Mouse (Mus musculus) right cerebral cortex, postnatal 25 days (tissue): ENCODE results near the gene Vmn1r22.
"Not testable (repeated sequence)": the region's sequence is repeated elsewhere in the genome, so short reads cannot be mapped to it uniquely, and the experiment has no call there.

Experiments
- DNase-seq: peaks from one replicate; pipeline ENCODE4 v3.0.0; 2022

Vmn1r22 gene

DNA sequence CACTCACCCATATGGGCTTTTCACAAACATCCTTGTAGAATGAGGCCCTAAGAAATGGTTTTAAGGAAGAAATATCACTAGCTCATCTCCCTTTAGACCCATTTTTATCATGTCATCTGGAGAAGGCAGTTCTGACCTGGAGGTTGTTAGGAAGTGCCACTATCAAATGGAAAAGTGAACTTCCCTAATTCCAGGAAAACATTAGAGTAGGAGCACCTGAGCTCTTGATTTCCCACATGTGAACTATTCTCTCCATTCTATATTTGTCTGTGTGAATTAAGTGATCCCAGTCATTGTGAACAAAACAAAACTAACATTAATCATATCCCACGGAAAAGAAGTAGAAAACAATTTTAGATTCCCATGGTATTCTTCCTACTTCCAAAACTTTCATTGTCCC is at the start of gene Vmn1r22:
Gene Vmn1r22, minus strand, starts transcription at position 101 of the 400 bp plus-strand sequence.
- DNase-seq, result no peak

DNA sequence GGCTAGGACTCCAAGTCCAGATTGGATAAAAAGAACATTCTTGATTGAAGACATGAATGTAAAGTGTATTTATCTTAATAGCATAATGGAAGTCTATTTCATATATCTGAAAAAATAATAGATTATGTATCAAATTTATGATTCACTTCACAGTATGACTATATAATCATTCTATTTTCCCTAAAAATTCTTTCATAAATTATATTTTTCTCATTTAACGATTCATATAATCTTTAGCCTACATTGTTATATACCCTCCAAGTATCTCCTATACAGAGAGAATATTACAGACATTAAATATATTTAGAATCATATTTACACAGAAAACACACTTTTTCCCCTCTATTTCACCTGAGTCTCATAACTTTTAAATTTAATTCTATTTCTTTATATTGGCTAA is 18.9 kb upstream of the Vmn1r22 start, which contains the start of gene Vmn1r23:
Gene Vmn1r23, minus strand, starts transcription at position 101 of the 400 bp plus-strand sequence.
- no peak for DNase-seq

DNA sequence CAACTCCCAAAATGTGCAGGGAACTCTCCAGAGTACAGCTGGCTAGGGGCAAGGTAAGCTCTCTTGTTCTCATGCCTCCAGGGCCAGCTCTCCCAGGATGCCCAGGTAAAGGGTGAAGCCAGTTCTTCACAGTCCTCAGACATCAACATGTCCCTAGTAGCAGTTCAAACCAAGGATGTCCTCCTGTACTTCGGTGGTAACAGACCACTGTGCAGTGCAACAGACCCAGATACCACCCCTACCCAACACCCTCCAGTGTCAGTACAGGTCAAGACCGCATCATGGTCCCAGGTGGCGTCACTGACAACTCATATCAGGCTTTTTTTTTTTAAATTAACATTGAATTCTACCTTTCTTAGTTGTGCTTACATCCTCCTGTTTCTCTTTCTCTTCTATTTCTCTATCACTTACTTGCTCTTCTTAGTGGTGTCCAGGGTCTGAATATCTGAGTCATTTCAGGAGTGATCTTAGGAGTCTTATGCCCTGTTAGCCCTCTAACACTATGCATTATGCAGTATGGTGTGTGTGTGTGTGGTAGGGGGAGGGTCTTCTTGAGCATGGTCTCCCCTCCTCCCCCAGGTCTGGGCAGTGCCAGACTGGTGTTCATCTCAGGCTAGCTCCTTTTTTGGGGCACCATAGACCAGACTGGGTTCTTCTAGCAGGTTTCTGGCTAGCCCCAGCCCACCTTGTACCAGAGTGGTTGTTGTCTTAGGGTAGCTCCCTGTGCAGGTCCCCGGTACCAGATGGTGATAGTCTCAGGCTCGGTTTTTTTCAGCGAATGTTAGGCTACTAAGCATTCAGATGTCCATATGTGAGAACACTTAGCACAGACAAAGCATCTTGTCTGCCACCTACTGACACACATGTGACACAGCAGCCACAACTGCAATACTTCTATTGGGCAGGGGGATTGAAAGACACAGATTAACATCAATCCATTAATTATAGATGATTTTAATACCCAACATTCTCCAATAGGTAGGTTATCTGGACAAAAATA is 48.5 kb downstream of the Vmn1r22 start:
- peak; percentile 18 for DNase-seq

DNA sequence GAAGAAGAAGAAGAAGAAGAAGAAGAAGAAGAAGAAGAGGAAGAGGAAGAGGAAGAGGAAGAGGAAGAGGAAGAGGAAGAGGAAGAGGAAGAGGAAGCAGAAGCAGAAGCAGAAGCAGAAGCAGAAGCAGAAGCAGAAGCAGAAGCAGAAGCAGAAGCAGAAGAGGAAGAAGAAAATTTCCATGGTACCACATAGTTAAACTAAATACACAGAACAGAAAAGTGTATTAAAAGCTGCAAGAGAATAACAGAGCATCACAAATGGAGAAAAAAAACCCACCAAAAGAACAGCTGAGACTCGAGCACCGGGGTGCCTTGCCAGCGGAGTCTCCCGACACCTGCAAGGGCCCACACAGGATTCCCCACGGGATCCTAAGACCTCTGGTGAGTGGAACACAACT is 56.7 kb downstream of the Vmn1r22 start:
- DNase-seq, result not testable (repeated sequence)

DNA sequence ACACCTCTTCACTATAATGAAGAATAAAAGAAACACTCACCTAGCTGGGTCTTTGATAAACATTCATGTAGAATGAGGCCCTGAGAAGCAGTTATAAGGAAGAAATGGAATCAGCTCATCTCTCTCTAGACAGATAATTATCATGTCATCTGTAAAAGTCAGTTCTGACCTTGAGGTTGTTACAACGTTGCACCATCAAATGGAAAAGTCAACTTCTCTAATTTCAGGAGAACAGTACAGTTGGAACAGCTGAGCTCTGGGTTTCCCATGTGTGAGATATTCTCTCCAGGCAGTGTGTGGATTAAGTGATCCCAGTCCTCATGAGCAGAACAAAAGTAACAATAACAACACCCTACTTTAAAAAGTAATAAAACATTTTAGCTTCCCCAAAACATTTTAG is 57.5 kb downstream of the Vmn1r22 start, which contains the start of gene Vmn1r21:
Gene Vmn1r21, minus strand, starts transcription at position 58 of the 400 bp plus-strand sequence.
- no peak for DNase-seq
